Mouse (Mus musculus) erythroblast, embryonic 14.5 days (primary cell): ENCODE measurements at regions not wholly inside any gene's neighbourhood (a gene's known extent, or its start where the extent isn't known, plus 50 kb on each side); places are given as distances from the start of the nearest gene placed in this dataset.

Source experiments
- GATA1 ChIP-seq: IDR thresholded peaks from 2 replicates; pipeline ENCODE4 v1.6.1; 2012; ENCODE audit warnings: low read length, inconsistent platforms, mixed read lengths
- TAL1 ChIP-seq: IDR thresholded peaks from 3 replicates; pipeline ENCODE4 v1.6.1; 2012; ENCODE audit warnings: low read length, inconsistent platforms, mixed read lengths

- TF ChIP-seq GATA1 = no peak
- no peak for TF ChIP-seq TAL1
Observed at GRCm38 (mm10) chr15:36347333-36347845, 660.2 kb downstream of the Zfp706 start.
